Mouse (Mus musculus): ENCODE measurements around the gene Gm28778.
"Not testable (repeated sequence)": the region's sequence is repeated elsewhere in the genome, so short reads cannot be mapped to it uniquely, and the experiment has no call there.

The Gm28778 gene

GRCm38 (mm10) chr1:53296581-53297383 lies at the start of gene Gm28778, which contains the start of the genes Pms1 and Ormdl1:
TSS of gene Gm28778 (plus strand) at chr1:53297111.
TSS of gene Pms1 (minus strand) at chr1:53297018.
TSS of gene Ormdl1 (plus strand) at chr1:53297095.
- DNase-seq (ENCODE audit: low spot score), result peak; percentile 95

DNA sequence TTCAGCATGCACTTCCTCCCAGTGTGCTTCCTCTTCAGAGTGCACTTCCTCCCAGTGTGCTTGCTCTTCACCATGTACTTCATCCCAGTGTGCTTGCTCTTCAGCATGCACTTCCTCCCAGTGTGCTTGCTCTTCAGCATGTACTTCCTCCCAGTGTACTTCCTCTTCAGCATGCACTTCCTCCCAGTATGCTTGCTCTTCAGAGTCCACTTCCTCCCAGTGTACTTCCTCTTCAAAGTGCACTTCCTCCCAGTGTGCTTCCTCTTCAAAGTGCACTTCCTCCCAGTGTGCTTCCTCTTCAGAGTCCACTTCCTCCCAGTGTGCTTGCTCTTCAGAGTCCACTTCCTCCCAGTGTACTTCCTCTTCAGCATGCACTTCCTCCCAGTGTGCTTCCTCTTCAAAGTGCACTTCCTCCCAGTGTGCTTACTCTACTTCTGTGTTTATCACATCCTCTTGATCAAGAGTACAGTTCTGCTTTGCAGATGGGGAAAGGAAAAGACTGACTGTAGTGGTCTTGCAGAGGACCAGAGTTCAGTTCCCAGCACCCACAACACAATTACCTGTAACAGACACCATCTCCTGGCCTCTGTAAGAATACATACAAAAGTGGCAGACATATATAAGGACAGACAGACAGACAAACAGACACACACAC lies 31.8 kb upstream of the Gm28778 start:
- not testable (repeated sequence) for DNase-seq (ENCODE audit: low spot score)

DNA sequence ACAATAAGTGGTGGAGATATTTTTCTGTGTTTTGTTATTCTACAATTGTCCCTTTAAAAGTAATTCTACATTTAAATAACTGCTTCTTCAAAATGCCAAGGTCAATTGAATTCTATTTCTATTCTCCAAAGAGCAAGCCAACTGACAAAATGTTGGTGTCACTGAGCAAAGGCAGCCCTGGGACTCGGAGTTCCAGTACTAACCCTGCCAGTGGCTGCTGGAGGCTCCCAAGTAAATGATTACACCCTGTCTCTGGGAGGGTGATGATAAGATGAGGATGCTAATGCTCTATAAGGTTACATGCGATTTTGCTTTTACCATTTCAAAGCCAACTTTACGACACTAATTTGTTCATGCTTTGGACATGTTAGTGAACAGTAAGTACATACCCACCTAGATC lies 27.0 kb upstream of the Gm28778 start:
- no peak for DNase-seq (ENCODE audit: low spot score)

GRCm38 (mm10) chr1:53272646-53273045 lies 24.3 kb upstream of the Gm28778 start:
- DNase-seq (ENCODE audit: low spot score), result peak; percentile 29

GRCm38 (mm10) chr1:53291197-53291596 lies 5.7 kb upstream of the Gm28778 start:
- DNase-seq (ENCODE audit: low spot score), result no peak

GRCm38 (mm10) chr1:53300506-53300905 lies 3.6 kb downstream of the Gm28778 start:
- DNase-seq (ENCODE audit: low spot score), result no peak

DNA sequence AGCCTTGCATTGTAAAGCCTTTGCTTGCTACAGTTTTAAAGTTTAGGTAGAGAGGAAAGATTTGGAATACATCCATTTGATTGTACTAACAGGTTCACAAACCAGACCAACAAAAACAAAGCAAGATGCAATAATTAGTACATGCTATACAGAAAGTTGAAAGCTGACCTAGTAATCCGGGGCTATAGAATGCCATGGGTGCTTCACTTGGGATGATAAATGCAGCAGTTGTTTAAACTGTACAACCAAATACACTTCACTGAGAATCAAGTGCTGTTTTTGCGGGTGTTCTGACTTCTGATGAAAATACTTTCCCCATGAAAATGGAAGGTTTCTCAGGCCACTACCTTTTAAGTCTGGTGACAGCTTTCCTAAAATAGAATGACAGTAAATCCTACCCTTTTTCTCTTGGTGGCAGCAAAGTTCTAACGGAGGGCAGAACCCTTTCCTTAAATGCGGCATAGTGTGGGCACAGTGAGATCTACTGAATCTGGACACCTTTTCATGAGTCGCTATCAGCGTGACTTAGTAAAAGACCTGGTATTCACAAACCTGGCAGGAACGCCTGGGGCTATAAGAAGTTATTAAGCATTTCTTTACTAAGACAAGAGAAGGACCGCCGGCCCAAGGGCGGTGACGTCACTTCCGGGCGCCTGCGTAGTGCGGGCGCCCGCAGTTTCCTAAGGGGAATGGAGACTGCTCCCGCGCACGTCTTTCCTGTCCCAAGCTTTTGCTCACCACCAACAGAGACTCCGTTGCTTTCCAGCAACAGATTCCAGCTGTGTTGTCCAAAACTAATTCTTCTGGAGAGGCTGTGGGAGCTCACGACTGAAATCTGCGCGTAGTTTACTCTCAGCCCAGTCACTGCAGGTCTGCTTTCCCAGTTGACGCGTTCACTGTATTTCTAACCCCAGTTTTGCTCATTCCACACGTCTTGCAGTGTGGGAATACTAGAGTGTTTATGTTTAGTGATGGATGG lies 16.4 kb downstream of the Gm28778 start, which contains the start of gene Osgepl1:
Gene Osgepl1 (plus strand): TSS at position 636 of the 979 bp plus-strand sequence.
- DNase-seq (ENCODE audit: low spot score), result peak; percentile 89

- DNase-seq (ENCODE audit: low spot score), result no peak
Observed at GRCm38 (mm10) chr1:53321662-53322344, 24.9 kb downstream of the Gm28778 start.

DNA sequence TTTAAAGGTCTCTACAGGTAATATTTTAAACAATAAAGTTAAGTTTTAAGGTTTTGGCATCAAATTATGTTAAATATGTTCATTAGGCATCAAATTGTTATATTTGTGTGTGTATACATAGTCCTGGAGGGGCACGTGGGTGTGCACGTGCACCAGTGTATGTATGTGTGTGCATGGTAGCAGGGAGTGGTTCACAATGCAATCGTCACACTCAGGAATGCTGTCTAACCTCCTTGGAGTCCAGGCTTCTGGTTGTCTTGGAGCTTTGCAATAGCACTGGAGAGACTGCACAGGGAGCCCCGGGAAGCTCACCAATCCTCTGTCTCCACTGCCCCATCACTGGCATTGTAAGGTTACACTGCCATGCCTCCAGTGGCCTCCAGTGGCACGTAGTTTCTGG lies 26.3 kb downstream of the Gm28778 start:
- no peak for DNase-seq (ENCODE audit: low spot score)

DNA sequence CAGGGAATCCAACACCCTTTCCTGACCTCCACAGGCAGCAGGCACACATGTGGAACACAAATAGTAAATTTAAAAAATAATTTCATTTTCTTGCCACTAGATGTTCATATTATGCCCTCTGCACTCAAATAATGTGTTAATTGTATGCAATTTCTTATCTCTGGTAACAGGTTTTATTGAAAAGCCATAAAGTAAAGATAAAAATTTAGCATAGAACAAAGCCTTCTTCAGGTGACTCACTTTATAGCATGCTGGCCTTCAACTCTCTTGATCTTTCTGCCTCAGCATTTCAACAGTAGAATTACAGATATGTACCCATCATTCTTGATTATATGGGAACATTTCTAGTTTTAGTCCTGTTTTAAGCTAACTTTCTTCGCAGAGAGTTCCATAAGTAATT lies 27.4 kb downstream of the Gm28778 start:
- no peak for DNase-seq (ENCODE audit: low spot score)

DNA sequence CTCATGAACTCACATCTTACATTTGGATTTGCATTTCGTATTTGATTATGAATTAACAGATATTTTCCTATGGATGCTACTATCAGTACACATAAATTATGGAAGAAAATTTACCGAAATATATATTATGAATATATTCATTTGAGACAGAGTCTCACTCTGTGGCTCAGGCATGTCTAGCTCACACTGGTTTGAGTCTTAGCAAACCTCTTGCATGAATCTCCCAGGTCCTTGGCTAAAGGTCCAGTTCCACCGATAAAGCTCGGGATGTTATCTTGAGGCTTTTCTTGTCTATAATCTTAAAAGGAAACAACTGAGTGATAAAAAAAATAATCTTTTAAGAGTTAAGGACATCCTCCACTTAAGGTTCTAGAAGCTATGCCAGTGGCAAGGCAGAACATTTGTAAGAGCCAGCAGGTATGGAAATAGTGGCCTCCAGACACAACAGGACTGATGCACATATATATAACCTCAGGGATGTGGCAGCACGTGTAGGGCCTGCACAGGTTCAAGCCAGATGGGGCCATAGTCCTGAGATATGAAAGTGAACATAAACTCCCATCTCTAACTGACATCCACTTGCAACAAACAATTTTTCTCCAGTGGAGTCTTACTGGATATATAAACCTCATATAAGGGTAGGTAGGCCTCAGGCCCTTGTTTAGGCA lies 28.1 kb downstream of the Gm28778 start:
- no peak for DNase-seq (ENCODE audit: low spot score)

DNA sequence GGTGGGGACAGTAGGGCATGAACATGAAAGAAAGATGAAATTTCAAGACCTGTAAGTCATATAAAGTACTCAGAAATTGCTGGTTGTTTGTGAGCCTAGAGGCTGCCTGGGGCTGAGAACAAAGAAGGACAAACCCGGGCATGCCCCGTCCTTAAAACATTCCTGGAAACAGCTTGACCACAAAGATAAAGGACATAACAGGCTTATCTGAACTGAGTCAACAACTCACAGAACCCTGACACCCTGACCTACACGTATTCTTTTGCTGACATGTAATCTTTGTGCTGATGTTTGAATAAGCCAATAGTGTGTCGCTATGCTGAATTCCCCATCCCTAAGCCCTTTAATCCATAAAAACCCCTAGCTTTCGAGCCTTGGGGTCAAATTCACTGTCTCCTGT lies 36.6 kb downstream of the Gm28778 start:
- DNase-seq (ENCODE audit: low spot score), result not testable (repeated sequence)

GRCm38 (mm10) chr1:53335465-53335864 lies 38.6 kb downstream of the Gm28778 start:
- DNase-seq (ENCODE audit: low spot score), result no peak

DNA sequence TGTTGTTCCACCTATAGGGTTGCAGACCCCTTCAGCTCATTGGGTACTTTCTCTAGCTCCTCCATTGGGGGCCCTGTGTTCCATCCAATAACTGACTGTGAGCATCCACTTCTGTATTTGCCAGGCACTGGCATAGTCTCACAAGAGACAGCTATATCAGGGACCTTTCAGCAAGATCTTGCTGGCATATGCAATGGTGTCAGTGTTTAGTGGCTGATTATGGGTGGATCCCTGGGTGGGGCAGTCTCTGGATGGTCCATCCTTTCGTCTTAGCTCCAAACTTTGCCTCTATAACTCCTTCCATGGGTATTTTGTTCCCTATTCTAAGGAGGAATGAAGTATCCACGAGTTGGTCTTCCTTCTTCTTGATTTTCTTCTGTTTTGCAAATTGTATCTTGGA lies 40.5 kb downstream of the Gm28778 start:
- DNase-seq (ENCODE audit: low spot score), result not testable (repeated sequence)

GRCm38 (mm10) chr1:53341071-53341470 lies 44.2 kb downstream of the Gm28778 start:
- DNase-seq (ENCODE audit: low spot score), result no peak

DNA sequence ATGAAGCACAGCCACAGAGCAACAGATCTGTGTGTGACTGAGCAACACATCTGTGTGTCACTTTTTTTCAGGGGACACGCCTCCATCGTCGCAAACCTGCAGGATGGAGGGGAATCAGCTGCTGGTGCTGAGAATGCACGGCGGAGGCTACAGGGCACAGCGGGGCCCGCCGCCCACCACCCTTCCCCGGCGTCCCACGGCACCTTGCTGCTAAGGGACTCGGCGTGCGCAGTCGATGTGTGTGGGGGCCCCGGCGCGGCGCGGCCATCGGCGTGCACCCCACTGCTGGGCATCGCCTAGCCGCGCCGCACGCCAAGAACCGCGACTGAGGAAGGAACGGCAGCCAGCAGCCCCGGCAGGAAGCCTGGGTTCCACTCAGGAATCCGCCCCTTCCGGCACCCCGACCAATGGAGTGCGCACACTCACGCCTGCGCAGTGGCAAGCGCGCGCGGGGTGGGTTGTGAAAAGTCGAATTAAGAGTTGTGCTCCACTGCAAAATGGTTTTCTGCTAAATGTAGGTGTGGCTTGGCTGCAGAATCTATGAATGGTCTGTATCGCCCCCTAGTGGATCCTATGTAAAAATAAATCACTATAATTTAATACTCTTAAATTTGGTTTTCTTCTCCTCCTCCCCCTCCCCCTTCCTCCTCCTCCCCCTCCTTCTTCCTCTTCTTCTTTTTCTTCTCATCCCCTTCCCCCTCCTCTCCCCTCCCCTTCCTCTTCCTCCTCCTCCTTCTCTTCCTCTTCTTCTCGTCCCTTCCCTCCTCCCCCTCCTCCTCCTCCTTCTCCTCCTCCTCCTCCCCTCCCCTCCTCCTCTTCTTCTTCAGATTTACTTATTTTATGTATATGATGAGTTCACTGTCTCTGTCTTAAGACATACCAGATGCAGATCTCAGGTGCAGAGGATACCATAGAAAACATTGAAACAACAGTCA lies 55.7 kb downstream of the Gm28778 start, which contains the start of the genes Asdurf, Gm28551 and Asnsd1:
Gene Asdurf (minus strand): TSS at position 293 of the 935 bp plus-strand sequence.
Gene Gm28551 (minus strand): TSS at position 341 of the 935 bp plus-strand sequence.
Gene Asnsd1 (minus strand): TSS at position 426 of the 935 bp plus-strand sequence.
- peak; percentile 96 for DNase-seq (ENCODE audit: low spot score)

- no peak for DNase-seq (ENCODE audit: low spot score)
Observed at GRCm38 (mm10) chr1:53358988-53359387, 62.1 kb downstream of the Gm28778 start.
